Mouse (Mus musculus): Measurements from ENCODE around the gene Mier1.
"Not testable (repeated sequence)": the region's sequence is repeated elsewhere in the genome, so short reads cannot be mapped to it uniquely, and the experiment has no call there.

Gene Mier1

DNA sequence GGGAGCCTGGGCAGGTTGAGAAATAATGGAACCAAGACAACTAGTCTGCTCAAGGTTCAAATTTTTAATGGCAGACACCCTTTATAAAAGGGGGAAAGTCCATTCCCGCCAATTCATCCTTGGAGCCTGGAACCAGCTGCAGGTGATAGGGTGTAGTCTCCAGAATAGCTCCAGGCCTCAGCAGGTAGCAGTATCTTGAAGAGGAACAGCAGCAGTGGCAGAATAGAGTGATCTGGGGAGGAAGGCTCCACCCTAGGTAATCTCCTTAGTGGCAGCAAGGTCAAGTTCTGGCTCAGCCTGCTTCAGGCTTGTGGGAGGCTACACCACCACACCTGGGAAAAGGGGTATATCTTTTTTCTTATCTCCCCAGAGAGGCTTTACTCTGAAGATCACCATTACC is 52.0 kb downstream of the Mier1 start:
- not testable (repeated sequence) for DNase-seq (ENCODE audit: low spot score in 2 of 2)

DNA sequence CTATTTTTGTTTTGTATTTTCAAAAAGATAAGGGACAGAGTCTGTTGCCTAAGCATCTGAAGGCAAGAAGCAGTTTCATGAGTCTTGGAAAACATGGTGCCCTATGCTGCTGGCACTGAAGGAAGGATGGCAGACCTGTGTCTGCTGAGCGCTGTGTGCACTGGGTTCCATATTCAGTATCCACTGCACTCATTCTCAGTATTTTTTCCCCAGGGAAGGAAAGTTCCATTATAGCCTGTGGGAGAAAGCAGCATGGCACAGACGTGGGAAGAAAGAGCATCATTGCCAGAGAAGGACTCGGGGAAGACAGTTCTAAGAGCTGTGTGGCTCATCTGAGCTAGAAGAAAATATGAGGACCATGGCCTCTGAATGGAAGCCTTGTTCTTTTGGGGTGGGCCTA is 57.1 kb downstream of the Mier1 start:
- DNase-seq (ENCODE audit: low spot score in 2 of 2) = no peak

DNA sequence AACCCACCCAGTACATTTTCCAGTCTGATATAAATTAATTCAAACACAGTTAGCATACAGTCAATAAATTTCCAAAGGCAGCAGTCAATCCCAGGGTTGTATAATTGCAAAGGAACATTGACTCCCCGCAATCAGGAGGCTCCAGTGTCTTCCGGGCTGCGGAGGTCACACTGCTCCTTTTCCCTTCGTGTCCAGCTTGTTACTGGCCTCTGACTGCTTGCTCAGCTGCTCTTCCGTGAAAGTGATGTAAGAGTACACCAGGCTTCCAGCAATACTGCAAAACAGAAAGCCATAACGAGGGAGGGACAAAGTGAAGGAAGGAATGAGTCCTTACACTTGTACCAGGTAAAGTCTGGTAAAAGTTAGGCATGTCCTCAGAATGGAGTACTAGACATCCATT is 59.3 kb downstream of the Mier1 start:
- DNase-seq (ENCODE audit: low spot score in 2 of 2) = no peak

DNA sequence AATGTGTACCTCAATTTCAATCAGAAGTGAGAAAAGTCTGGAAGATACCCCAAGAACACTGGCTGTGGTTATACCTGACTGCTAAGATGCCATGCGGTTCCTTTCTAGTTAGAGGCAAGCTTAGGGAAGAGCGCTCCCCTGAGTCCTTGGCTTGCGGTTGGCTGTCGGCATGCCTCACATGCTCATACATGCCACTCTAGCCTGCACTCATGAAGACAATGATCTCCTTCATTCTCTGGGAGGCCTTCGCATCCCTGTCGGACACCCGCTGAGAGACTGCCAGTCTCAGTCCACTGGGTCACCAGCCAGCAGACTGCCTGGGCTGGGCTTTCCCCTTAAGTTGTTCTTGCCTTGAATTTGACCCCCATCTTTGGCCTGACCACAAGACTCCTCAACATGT is 59.8 kb downstream of the Mier1 start:
- no peak for DNase-seq (ENCODE audit: low spot score in 2 of 2)

DNA sequence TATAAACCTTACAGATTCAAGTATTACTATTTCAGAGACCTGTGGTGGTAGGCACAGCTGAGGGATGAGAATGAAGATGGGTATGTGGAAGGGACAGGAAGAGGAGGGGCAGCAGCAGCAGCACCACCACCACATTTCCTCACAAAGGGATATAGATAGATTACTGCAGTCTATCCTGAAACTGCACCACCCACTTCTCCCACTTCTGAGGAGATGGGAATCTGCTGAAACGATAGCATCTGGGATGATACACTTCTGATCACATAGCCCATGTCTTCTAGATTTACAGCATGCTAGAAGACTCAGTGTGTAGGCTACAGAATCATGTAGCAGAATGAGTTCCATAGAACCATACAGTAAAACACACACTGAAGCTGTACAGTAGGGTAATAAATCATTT is 63.5 kb downstream of the Mier1 start:
- DNase-seq (ENCODE audit: low spot score in 2 of 2) = no peak

DNA sequence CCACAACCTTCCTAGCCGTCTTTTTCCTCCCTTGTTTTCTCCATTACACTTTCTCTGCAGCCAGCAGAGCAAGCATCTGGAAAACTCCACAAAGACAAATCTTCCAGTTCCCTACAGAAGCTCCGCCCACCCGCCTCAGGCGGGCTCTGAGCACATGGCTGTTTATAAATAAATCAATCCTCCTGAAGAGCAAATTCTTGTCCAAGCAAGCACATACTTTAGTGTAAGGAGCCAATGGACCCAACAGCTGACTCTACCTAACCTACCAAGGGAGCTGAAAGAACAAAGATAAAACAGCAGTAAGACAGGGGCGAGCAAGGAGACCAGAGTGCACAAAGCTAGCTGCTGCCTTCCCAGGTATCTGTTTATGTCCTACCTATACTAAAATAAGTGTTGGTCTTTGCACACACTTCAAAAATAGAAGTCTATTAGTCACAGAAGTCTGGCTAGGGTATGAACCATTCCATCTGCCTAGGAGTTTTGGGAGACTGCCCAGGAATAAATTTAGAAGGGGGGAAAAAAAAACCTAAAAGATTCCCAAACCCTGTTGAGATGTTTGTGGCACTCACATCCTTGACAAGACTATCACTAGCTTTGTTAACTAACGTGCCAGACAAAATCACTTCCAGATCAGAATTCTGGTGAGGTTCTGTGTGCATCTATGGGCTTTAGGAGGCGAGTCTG is 64.6 kb downstream of the Mier1 start:
- DNase-seq (ENCODE audit: low spot score in 2 of 2) = no peak

DNA sequence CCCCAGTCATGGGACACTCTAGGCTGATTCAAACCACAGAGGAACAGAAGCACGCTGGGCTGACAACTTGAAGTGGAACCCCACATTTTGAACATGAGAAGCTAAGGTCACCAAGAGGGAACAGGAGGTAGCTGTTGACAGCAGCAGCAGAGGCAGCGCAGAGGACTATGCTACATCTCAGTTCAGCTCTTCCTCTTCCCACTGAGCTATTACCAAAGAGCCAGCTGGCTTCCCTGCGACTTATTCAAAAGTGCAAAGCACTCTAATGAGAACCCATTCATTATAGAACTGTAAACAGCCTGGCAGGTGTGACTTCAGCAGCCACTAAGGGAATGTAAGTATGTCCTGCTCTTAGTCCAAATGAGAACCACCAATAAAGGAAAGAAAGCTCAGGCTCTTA is 65.4 kb downstream of the Mier1 start:
- no peak for DNase-seq (ENCODE audit: low spot score in 2 of 2)

DNA sequence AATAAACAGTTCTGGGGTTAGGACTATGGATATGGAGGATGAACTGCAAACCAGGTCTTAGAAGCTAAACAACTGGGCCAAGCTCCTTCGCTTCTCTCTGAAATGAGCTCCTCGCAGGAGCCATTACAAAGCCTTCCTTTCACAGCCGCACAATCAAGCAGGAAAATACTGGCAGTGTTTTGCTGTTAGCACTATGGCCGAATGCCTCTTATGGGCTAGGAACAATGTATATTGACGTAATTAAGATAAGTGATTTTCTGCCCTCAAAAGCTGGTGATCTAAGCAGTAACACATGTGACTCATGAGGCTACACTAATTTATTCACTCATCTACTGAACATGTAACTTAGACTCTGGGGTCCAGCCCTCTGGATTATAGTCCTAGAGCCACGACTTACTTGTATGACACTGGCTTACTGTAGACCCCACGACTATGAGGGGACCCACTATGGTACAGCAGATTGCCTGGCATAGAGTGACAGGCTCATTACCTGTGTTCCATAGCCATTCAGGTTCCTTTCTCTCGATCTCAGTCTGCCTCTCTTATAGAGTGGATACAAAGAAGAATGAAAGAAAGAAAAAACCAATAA is 66.2 kb downstream of the Mier1 start:
- DNase-seq (ENCODE audit: low spot score in 2 of 2) = no peak

DNA sequence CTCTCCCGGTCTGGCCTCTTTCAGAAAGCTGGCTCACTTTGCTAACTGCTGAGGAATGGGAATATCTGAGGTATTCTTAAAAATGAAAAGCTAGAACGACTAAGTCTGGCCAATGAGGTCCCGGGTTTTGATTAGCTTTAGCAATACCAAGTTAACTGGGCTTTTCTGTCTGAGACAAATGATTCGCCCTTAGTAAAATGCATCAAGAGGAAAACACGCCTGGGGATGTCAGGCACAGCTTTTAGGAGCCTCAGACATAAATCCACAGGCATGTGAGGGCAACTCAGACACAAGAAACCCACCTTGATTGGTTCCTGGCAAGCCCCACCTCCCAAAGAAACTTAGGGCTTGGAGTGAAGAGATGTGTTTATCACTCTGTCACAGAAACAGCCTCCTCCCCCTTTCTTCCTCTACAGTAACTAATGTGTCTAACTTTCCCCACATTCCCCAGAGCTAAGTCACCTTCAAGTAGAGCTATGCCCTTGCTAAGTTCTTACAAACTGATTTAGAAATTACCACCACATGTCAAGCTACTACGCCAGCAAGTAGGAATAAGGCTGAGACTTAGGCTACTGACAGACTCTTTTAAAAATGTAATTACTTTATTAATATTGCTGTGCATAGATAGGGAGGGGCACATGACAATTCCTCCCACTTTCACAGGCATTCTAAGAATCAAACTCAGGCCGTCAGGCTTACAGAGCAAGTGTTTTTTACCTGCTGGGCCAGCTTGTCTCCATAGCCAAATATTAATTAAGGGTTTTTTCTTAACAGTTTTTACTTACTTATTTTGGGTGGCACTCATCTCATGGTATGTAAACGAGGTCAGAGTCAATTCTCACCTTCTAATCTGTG is 74.8 kb downstream of the Mier1 start:
- no peak for DNase-seq (ENCODE audit: low spot score in 2 of 2)

DNA sequence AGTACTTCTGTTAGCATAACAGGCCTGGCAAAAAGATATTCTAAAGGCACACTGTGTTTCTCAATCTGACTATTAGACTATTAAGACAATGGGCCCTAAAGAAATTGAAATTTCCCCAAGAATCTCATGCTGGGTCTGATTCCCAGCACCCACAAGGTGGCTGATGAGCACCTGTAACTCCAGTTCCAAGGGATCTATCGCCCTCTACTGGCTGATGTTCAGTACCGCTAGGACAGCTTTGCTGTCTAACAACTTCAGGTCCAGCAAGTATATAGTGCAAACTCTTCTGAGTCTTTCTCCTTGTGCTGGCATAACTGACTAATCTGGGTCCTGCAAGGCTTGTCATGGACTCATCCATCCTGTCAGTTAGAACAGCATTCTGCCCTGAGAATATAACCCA is 78.2 kb downstream of the Mier1 start:
- no peak for DNase-seq (ENCODE audit: low spot score in 2 of 2)

DNA sequence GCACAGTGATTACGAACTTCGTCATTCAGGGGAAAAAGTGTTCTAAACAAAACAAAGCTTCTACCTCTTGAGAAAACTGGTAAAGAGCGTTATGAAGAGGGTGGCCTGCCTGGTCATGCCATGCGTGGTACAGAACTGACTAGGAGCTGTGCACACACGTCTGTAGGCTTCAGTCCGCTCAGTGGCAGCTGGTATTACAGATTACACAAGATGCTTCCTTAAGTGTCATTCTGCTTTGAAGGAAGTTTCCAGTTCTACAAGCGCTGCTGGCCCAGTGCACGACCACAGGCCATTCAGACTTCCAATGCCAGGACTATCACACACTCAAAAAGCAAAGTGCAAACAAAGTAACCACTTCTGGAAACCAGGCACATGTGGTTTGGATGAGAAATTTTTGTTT is 83.2 kb downstream of the Mier1 start:
- DNase-seq (ENCODE audit: low spot score in 2 of 2) = no peak

DNA sequence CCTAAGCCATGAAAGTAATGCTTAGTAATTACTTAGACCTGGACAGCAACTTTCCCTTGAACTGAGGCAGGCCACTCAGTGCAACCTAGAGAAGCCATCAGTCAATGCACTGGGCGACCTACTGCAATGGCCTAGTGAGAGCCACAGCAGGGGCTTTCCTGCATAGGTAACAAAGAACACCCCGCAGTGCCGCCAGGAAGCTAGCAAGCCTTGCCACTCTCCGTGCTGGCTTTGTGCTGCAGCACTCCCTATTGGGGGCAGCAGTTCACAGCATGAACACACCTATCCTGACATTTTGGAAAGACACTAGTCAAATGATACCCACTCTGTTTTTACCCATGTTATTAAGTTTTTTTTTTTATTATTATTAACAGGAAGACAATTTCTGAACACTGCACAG is 84.9 kb downstream of the Mier1 start:
- no peak for DNase-seq (ENCODE audit: low spot score in 2 of 2)

DNA sequence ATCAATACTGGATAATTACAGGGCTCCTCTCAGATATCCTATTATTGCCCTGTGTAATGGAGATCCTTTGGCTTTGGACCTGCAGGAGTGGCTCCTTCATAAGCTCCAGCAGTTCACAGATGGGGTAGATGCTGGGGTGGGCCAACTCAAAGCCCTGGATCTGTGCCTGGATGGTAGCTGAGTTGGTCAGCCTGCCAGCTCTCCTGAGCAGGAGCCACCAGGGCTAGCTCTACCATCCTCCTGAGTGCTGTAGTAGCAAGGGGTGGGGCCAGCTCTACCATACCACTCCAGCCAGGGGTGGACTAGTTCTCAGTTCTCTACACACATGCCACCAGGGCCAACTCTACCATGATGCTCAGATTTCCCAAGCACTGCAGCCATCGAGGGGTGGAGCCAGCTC is 85.9 kb downstream of the Mier1 start:
- DNase-seq (ENCODE audit: low spot score in 2 of 2) = no peak

DNA sequence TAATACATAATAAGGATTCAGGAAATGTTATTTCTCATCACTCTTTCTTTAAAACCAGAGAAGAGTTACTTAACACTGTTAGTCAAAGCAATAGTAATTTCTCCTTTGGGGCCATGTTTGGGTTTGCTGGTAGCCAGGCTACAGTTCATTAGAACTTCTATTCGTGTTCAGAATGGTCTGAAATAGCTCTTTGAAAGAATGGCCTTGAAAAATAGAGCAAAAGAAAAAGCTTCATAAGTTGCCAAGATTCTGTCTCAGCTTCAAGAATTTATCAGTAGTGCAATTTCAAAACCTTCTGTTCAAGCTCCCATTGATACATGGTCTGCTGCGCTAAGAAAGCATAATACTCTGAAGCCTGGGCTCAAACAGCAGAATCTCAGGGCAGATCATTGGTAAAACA is 89.5 kb downstream of the Mier1 start:
- DNase-seq (ENCODE audit: low spot score in 2 of 2) = no peak

DNA sequence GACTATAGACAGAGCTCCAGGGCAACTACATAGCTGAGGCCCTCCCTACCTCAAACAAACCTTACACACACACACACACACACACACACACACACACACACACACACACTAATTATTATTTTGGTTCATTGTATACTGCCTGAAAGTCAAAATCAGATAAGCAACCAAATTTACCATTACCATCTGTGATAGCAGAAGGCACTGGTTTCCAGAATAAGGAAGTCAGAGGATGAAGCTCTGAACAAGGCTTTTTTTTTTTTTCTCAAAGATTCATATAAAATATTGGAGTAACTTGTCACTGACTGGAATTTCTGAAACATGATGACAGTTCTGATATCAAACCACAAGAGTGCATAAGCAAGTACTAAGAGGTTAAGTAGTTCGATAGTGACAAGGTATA is 94.4 kb downstream of the Mier1 start:
- no peak for DNase-seq (ENCODE audit: low spot score in 2 of 2)

DNA sequence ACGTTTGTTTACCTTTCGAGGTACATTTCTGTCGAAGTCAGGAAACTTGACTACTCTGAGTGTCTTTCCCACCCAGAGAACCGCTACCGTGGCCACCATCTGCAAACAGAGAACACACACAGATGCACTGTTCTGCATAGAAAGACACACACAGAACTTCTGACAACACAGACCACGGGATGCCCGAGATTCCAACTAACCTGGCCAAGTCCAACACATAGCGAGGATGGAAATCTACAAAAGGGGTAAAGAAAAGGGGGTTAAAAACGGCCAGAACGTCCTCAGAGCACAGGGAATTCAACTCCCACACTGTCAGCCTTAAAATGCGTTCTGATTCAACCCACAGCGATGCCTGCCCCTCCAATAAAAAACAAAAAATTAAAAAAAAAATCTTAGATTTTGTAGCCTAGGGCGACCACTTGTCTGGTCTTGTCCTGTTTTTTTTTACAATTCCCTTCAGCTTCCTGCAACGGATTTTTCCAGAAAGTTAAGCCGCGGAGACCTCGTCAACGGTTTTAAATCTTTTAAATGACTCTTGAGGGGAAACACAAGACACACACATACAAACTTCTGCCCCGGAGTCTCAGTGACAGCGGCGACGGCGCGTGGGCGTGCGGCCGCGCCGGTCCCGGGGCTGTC is 99.8 kb downstream of the Mier1 start:
- no peak for DNase-seq (ENCODE audit: low spot score in 2 of 2)

DNA sequence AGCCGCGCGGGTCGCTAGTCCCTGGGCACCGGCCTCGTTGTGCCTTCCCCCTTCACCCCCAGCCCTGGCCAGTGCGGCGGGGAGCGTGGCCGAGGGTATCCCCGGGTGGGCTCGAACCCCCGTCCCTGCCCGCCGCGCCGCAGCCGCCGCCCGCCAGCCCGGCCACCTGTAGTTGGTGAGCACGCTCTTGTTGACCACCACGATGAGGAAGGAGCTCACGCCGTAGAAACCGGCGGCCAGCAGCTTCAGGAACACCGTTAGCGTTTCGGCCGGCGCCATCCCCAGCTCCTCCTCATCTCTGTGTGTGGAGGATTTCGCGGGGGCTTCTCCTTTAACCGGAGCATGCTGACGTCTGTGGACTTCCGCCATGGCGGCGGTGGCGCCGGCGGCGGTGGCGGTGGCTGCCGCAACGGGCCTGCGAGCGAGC is 100.3 kb downstream of the Mier1 start:
- peak; percentile 60 to 61 for DNase-seq (ENCODE audit: low spot score in 2 of 2)
